ENCODE assay signal across 26 mouse cellular contexts in the genomic region with DNA sequence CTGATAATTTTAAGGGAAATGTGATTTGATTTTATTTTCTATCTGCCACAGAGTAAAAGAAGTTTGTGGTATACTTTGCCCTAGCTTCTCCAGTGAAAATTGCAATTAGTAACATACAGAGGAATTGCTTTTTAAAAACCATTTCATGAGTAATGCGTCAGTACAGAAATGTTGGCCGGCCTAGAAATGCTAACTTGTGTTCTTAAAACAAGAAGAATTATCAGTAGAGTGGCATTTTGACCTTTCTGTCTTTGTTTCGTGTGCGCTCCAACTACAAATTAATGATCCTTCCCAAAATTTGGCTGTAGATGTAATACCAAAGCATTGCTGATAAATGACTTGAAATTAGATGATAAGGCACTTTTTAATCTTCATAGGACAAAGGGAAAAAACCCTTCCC.
"Had no signal": no experiment of that assay in that cellular context is flagged by ENCODE, and none has a peak within 500 bp of the region (broad histone marks: within the 10 kb centered on the region; RNA-seq: fewer than 3 reads in every experiment).

No protein-coding gene starts in this region.

- H3K4me2 ChIP-seq: heart, embryonic 12.5 days; hindbrain, embryonic 12.5 days; hindbrain, embryonic 14.5 days; kidney, embryonic 15.5 days; limb, embryonic 13.5 days had no signal

- ATAC-seq: forebrain, embryonic 16.5 days; hindbrain, embryonic 16.5 days; inflammation-experienced regulatory T-cells, adult 6 months; intestine, embryonic 16.5 days had no signal

- H3K4me1 ChIP-seq: heart, embryonic 10.5 days; heart, embryonic 12.5 days; hindbrain, embryonic 10.5 days; hindbrain, embryonic 12.5 days; kidney, embryonic 15.5 days; limb, embryonic 13.5 days had no signal

- H3K4me3 ChIP-seq: gastrocnemius, adult 2 months; heart, embryonic 10.5 days; heart, embryonic 12.5 days; hindbrain, embryonic 10.5 days; hindbrain, embryonic 12.5 days; kidney, embryonic 15.5 days; limb, embryonic 13.5 days had no signal

- H3K27me3 ChIP-seq: heart, embryonic 12.5 days; hindbrain, embryonic 12.5 days; kidney, embryonic 15.5 days; limb, embryonic 13.5 days had no signal

- H3K27ac ChIP-seq: gastrocnemius, adult 2 months; heart, embryonic 10.5 days; hindbrain, embryonic 10.5 days; hindbrain, embryonic 12.5 days; hindbrain, embryonic 14.5 days; kidney, embryonic 15.5 days; kidney, postnatal 0 days; limb, embryonic 13.5 days had no signal

- H3K9me3 ChIP-seq: heart, embryonic 10.5 days; heart, embryonic 12.5 days; hindbrain, embryonic 10.5 days; hindbrain, embryonic 12.5 days; kidney, embryonic 15.5 days; limb, embryonic 13.5 days had no signal

- H3K36me3 ChIP-seq: heart, embryonic 12.5 days; hindbrain, embryonic 12.5 days; kidney, embryonic 15.5 days had no signal

- H3K9ac ChIP-seq: heart, embryonic 12.5 days; hindbrain, embryonic 12.5 days; hindbrain, embryonic 14.5 days; kidney, embryonic 15.5 days; limb, embryonic 13.5 days had no signal

- DNase-seq: gastrocnemius, adult 2 months; gastrocnemius, postnatal 10 days; gastrocnemius, postnatal 25 days; heart, adult 18-20 months; heart, postnatal 10 days; heart, postnatal 4 days; kidney, adult 11 months; kidney, adult 2 months; kidney, adult 9 months; kidney, postnatal 14 days; kidney, postnatal 36 days; layer of hippocampus, adult 9-11 months; layer of hippocampus, postnatal 36 days; left cerebral cortex, postnatal 4 days had no signal
